Mouse (Mus musculus): ENCODE measurements around the gene Rab6b. TPM values are rescaled to one million over a fixed set of nuclear protein-coding genes. Genes with fewer than 3 reads are reported as not detected.

The Rab6b gene
- polyA plus RNA-seq, 1 experiment from 2014 or later: 2.1 TPM

DNA sequence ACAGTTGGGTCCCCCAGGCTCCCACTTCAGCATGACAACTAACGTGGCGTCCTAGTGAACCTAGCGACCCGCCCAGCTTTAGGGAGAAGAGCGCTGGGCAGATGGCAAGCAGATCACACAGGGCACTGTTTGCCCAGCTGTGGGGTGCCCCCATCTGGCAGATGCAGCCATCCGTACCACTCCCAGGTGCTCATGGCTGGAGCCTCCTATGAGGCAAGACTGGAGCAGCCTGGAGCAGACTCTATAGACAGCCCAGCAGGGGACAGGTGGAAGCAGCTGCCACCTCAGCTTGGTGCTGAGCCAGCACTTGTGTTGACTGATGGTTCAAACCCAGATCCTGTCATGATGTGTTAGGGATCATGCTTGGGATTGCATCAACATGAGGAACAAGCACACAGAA is 56.5 kb downstream of the Rab6b start:
- Histone ChIP-seq H3K9me3 (replicated peaks) (no peaks in the 10 kb centered on the region), H3K36me3 (no peaks in the 10 kb centered on the region), H3K4me3 (no peak overlapping the region), H3K4me1 (peaks cover 4% of the 10 kb centered on the region; the same call in 1 of the 2 replicates), H3K27me3 (ENCODE audit: low read depth, poor library complexity, severe bottlenecking) (no peaks in the 10 kb centered on the region), H3K27ac (no peak overlapping the region)
- no peak for DNase-seq (ENCODE audit: low spot score)
- 78% methylated on average over 6 of the region's 6 CpGs for WGBS

DNA sequence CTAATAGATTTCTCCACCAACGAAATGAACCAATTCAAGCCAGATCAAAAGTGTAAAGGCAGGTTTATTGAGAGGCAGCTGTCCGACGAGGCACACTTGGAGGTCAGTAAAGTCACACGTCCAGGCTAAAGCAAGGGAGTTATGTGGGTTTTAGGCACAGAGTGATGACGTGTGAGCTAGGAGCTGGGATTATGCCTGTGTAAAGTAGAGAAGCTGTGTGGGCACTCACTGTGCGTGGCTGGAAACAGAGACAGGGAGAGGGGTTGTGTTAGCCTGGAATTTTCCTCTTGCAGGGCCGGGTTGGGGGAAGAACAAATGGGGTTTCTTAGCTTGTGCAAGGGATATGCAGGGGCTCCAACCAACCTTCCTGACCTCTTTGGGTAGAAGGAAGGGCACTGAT is 57.2 kb downstream of the Rab6b start:
- 61% methylated on average over 7 of the region's 7 CpGs for WGBS
- Histone ChIP-seq H3K4me3 (no peak overlapping the region), H3K36me3 (no peaks in the 10 kb centered on the region), H3K27me3 (ENCODE audit: low read depth, poor library complexity, severe bottlenecking) (no peaks in the 10 kb centered on the region), H3K4me1 (0 out of 2 replicates have a peak, but pooled peaks cover 4% of the 10 kb centered on the region), H3K27ac (no peak overlapping the region), H3K9me3 (replicated peaks) (no peaks in the 10 kb centered on the region)
- DNase-seq (ENCODE audit: low spot score): no peak

DNA sequence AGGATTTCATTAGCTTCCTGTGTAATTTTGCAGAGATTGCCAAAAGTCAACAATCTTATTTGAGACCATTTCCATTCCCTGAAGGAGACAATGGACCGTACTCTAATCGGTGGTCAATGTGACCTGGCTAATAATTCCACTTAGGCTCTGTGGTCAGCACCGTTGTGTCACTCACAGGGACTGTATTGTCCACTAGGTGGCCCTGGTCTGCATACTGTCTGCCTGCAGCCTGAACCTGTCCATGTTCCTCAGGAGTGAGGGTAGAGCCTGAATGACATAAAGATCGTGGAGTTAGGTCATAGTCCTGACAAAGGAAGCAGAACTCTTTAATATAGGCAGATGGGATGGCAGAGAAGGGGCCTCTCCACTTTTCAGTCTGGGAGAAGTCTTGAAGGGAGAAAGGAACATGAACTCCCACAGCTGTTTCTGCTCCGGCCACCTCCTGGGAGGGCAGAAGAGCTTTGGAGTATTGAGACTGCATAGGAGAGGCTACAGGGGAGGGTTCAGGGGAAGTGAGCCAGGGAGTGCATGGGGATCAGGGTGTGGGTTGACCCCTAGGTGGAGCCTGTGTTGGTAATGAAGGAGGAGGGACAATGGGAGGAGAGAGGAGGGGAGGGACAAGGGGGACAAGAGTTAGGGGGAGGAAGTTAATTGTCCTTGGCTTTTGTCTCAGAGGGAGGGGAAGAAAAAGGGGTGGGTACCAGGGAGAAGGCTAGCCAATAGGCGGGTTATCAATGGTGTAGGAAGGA is 63.4 kb downstream of the Rab6b start:
- Histone ChIP-seq H3K27me3 (ENCODE audit: low read depth, poor library complexity, severe bottlenecking) (no peaks in the 10 kb centered on the region), H3K4me3 (no peak overlapping the region), H3K4me1 (0 out of 2 replicates have a peak, but pooled peaks cover 4% of the 10 kb centered on the region), H3K36me3 (no peaks in the 10 kb centered on the region), H3K9me3 (replicated peaks) (no peaks in the 10 kb centered on the region), H3K27ac (no peak overlapping the region)
- 62% methylated on average over 6 of the region's 6 CpGs for WGBS
- DNase-seq (ENCODE audit: low spot score): no peak

DNA sequence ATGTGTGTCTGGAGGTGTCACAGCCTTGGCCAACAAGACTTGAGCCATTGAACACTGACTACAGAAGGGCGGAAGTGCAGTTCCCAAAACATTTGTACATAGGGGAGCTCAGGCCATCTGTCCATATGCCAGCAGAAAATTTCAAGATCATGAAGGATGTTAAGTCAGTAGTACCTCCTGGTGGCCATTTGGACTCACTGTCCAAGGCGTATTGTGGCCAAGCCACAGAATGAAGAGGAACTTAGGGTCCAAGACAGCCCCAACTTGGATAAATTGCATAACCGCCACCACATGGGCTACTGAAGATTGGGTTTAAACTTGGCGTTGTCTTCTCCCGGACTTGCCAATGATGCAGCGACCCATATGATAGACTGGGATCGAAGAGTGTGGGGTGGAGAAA is 64.1 kb downstream of the Rab6b start:
- Histone ChIP-seq H3K4me3 (no peak overlapping the region), H3K27ac (no peak overlapping the region), H3K4me1 (peaks cover 10% of the 10 kb centered on the region), H3K9me3 (replicated peaks) (no peaks in the 10 kb centered on the region), H3K27me3 (ENCODE audit: low read depth, poor library complexity, severe bottlenecking) (no peaks in the 10 kb centered on the region), H3K36me3 (no peaks in the 10 kb centered on the region)
- DNase-seq (ENCODE audit: low spot score): no peak
- 97% methylated on average over 7 of the region's 7 CpGs for WGBS

DNA sequence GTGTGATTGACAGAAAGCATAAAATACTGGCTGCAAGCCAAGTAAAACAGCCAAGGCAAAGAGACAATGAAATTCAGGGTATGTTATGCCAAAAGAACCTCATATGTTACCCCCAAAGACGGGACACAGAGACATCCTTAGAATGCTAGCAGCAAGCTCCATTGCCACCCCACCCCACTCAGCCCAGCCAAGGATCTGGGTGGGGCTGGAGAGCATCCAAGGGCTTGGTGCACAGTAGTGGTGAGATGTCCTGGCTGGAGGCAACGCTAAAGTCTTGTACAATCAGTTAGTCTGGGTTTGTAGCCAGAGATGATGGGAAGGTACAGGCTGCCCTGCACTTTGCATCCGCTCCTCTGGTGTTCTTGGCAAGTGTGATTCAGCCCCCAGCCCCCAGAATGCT is 68.7 kb downstream of the Rab6b start:
- Histone ChIP-seq H3K27me3 (ENCODE audit: low read depth, poor library complexity, severe bottlenecking) (no peaks in the 10 kb centered on the region), H3K4me1 (peaks cover 11% of the 10 kb centered on the region), H3K4me3 (peak overlapping the region; percentile 54), H3K36me3 (no peaks in the 10 kb centered on the region), H3K27ac (peak overlapping the region; percentile 82), H3K9me3 (replicated peaks) (no peaks in the 10 kb centered on the region)
- DNase-seq (ENCODE audit: low spot score): no peak
- 66% methylated on average over 3 of the region's 3 CpGs for WGBS

DNA sequence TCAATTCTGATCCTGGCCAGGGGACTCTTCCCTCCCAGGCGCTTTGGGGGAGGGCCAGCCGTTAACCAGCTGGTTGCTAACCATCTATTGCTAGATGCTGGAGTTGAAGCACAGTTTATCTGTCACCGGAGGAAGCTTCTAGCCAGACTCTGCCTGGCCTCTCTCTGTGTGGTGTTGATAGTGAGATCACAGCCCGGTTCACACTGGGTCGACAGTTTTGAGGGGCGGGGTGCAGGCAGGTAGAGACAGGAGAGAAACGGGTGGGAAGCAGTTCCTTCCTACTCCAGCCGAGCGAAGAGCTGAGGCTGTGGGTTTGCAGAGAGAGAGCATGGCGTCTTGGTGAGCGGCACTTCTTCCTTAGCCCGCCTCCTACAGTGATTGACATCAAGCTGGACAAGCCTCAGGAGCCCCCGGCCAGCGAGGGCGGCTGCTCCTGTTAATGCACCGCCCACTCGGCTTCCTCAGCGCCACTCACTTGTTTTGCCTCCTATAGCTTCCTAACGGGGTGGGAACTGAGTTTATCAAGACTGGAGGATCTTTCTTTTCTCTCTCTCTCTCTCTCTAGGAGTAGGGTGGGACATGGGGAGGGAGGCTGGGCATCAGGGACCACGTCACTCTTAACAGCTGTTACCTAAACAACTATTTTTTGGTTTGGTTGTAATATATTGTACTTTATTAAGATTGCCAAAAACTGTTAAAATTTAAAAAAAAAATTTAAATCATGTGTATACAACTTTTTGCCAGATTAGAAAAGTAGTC is 69.4 kb downstream of the Rab6b start:
- peak overlapping the region; percentile 54 for H3K4me3 ChIP-seq
- H3K9me3 ChIP-seq (replicated peaks): no peaks in the 10 kb centered on the region
- no peaks in the 10 kb centered on the region for H3K36me3 ChIP-seq
- H3K4me1 ChIP-seq: peaks cover 11% of the 10 kb centered on the region
- H3K27ac ChIP-seq: peak overlapping the region; percentile 82
- no peaks in the 10 kb centered on the region for H3K27me3 ChIP-seq (ENCODE audit: low read depth, poor library complexity, severe bottlenecking)
- DNase-seq (ENCODE audit: low spot score): peak; percentile 76
- WGBS: 4% methylated on average over 20 of the region's 20 CpGs

DNA sequence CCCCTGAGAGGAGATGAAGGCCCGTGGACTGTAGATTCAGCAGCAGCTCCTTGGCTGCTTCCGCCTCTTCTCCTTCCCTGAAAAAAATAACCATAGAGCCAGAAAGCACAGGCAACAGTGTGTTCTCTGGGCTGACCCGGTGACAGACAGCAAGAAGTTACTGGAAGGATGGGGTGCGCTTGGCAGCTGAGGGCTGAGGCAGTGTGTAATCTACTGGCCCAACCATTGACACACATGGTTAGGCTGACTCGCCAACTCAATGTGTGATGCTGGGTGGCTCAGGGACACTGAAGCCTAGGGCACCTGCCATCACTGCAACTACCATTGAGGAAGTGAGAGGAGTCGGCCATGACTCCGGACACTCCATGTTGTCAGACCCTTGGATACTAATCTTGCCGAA is 70.3 kb downstream of the Rab6b start:
- WGBS: 89% methylated on average over 8 of the region's 8 CpGs
- Histone ChIP-seq H3K4me1 (peaks cover 11% of the 10 kb centered on the region), H3K27ac (no peak overlapping the region), H3K9me3 (replicated peaks) (no peaks in the 10 kb centered on the region), H3K36me3 (no peaks in the 10 kb centered on the region), H3K4me3 (no peak overlapping the region), H3K27me3 (ENCODE audit: low read depth, poor library complexity, severe bottlenecking) (no peaks in the 10 kb centered on the region)
- no peak for DNase-seq (ENCODE audit: low spot score)

DNA sequence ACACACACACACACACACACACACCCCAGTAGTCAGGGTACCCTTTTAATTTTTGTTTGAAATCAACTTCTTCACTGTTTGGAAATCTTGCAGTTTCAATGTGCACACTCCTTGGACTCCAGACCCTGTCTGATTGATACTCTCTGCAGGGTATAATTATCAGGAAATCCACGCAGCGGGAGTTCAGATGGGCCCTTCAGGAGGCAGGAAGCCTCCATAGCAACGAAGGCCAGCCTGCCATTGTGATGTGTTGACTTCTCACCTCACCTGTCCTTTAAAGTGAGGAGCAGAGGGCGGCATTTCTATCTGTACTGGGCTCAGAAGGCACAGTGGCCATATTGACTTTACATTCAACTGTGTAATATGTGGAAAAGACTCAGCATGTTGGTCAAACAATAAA is 73.3 kb downstream of the Rab6b start:
- peaks cover 11% of the 10 kb centered on the region for H3K4me1 ChIP-seq
- no peak for DNase-seq (ENCODE audit: low spot score)
- 63% methylated on average over 4 of the region's 4 CpGs for WGBS
- no peaks in the 10 kb centered on the region for H3K27me3 ChIP-seq (ENCODE audit: low read depth, poor library complexity, severe bottlenecking)
- H3K36me3 ChIP-seq: peaks cover 24% of the 10 kb centered on the region
- no peaks in the 10 kb centered on the region for H3K9me3 ChIP-seq (replicated peaks)
- H3K4me3 ChIP-seq: no peak overlapping the region
- no peak overlapping the region for H3K27ac ChIP-seq

DNA sequence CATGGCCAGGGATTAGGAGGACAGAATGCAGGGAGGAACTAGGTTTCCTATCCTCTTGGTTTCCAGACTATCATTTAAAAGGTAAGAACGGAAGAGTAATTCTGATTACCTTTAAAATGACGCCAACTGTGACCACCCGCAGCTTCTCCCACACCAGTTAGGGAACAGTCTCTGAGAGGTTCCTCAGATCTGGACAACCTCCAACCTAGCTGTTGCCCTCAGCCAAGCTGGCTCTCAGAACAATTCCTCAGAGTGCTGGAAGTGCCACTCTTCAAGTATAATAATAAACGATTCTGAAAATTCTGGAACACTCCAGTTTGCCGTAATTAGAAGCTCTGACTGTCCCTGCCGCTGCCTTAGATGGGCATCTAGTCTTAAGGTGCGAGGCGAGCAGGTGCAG is 74.4 kb downstream of the Rab6b start:
- H3K4me1 ChIP-seq: peaks cover 3% of the 10 kb centered on the region; the same call in 1 of the 2 replicates
- no peaks in the 10 kb centered on the region for H3K9me3 ChIP-seq (replicated peaks)
- H3K27me3 ChIP-seq (ENCODE audit: low read depth, poor library complexity, severe bottlenecking): no peaks in the 10 kb centered on the region
- H3K4me3 ChIP-seq: no peak overlapping the region
- WGBS: 90% methylated on average over 8 of the region's 8 CpGs
- H3K27ac ChIP-seq: no peak overlapping the region
- DNase-seq (ENCODE audit: low spot score): no peak
- H3K36me3 ChIP-seq: peaks cover 35% of the 10 kb centered on the region

DNA sequence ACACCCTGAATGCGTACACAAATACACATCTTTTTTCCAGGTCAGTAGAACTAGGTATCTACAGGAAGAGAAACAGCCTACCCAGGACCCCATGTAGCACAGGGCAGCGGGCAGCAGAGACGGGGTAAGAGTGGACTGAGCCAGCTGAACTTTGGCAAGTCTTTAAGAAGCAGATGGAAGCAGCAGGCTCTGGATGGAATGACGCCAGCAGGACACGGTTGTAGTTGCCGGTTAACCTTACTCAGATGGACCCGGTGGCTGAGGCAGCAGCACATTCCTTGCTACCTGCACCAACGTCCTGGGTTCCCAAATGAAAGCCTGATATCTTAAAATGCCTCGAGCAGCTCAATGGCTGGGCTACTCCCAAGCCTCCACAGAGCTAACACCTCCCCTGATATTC is 75.2 kb downstream of the Rab6b start:
- Histone ChIP-seq H3K4me1 (no peaks in the 10 kb centered on the region), H3K27me3 (ENCODE audit: low read depth, poor library complexity, severe bottlenecking) (no peaks in the 10 kb centered on the region), H3K4me3 (no peak overlapping the region), H3K9me3 (replicated peaks) (no peaks in the 10 kb centered on the region), H3K36me3 (peaks cover 43% of the 10 kb centered on the region), H3K27ac (no peak overlapping the region)
- WGBS: 78% methylated on average over 9 of the region's 9 CpGs
- DNase-seq (ENCODE audit: low spot score): no peak

DNA sequence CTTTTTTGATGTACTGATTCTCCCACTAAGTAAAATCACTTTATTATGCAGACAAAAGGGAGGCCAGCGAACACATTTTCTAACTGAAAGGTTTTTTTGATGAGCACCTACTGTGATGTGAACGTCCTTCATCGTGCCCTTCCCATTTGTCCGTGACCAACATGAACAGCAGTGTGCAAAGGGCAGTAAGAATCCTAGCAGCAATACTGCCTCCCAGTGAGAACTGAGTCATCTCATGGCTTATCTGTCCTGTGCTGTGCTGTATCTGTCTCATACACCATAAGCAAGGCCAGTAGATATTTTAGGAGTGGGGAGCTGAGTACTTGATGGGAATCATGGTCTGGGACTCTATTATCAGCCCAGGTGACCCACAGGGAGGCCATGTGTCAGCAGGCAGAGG is 76.8 kb downstream of the Rab6b start:
- Histone ChIP-seq H3K36me3 (peaks cover 60% of the 10 kb centered on the region), H3K27ac (no peak overlapping the region), H3K9me3 (replicated peaks) (no peaks in the 10 kb centered on the region), H3K4me1 (no peaks in the 10 kb centered on the region), H3K27me3 (ENCODE audit: low read depth, poor library complexity, severe bottlenecking) (no peaks in the 10 kb centered on the region), H3K4me3 (no peak overlapping the region)
- 95% methylated on average over 4 of the region's 4 CpGs for WGBS
- DNase-seq (ENCODE audit: low spot score): no peak

DNA sequence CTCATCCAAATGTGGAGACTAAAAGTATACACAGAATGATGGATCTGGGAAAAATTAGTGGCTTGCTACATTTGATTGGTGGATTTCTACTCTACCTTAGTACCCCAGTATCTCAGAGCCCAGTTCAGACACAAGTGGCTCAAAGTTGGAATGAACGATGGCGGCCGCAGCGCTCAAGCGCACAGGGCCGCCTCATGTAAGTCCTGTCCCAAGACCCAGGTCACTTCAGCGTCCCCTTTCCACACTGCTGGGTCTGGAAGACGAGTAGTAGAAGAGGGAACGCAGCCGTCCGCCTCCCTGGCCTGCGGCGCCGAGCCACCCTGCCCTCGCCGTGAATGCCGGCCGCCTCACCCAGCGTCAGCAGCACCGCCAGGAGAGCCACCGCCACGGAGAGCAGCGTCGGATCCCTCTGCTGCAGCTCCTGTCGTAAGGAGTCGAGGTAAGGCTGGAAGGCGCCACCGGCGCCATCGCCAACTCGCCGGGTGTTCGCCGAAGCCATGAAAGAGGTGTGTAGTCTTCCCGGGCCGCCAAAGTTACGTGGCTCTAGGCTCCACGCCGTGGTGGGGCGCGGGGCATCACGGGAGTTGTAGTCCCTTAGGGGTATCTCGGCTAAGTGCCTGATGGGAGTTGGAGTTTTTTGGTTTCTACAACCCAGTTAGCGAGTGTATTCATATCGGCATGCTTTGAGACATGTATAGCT is 90.1 kb downstream of the Rab6b start, which contains the start of gene Srprb:
TSS of gene Srprb (minus strand) at position 577 of the 700 bp plus-strand sequence.
- H3K27me3 ChIP-seq (ENCODE audit: low read depth, poor library complexity, severe bottlenecking): no peaks in the 10 kb centered on the region
- peak within 1 kb of the TSS; percentile 96 for H3K27ac ChIP-seq
- peak; percentile 92 for DNase-seq (ENCODE audit: low spot score)
- peaks cover 9% of the 10 kb centered on the region; the same call in 1 of the 2 replicates for H3K4me1 ChIP-seq
- peak within 1 kb of the TSS; percentile 91 for H3K4me3 ChIP-seq
- peaks cover 38% of the 10 kb centered on the region for H3K36me3 ChIP-seq
- no peaks in the 10 kb centered on the region for H3K9me3 ChIP-seq (replicated peaks)
- WGBS: under 1% methylated on average over 45 of the region's 45 CpGs

DNA sequence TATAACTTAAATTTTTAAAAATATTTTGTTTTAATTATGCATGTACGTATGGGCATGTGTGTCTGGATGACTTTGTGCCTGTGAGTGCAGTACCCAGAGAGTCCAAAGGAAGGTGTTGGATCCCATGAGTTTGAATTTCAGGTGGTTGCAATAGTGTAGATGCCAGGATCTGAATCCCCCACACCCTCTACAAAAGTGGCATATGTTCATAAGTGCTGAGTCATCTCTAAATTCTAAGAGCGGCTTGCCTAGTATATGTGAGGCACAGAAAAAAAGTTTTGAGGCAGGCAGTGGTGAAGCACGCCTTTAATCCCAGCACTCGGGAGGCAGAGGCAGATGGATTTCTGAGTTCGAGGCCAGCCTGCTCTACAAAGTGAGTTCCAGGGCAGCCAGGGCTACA is 94.2 kb downstream of the Rab6b start:
- no peaks in the 10 kb centered on the region for H3K27me3 ChIP-seq (ENCODE audit: low read depth, poor library complexity, severe bottlenecking)
- DNase-seq (ENCODE audit: low spot score): no peak
- 91% methylated on average over 5 of the region's 5 CpGs for WGBS
- no peak overlapping the region for H3K4me3 ChIP-seq
- no peak overlapping the region for H3K27ac ChIP-seq
- no peaks in the 10 kb centered on the region for H3K9me3 ChIP-seq (replicated peaks)
- no peaks in the 10 kb centered on the region for H3K36me3 ChIP-seq
- H3K4me1 ChIP-seq: peaks cover 9% of the 10 kb centered on the region; the same call in 1 of the 2 replicates

Measured in limb, embryonic 10.5 days (tissue).